Mouse (Mus musculus): ENCODE measurements around the gene Dcun1d5.
A peak's percentile ranks its signal among the peaks of the same experiment; 100 is the strongest.
"Not testable (repeated sequence)": the region's sequence is repeated elsewhere in the genome, so short reads cannot be mapped to it uniquely, and the experiment has no call there.

Gene Dcun1d5

GRCm38 (mm10) chr9:7184172-7184896 lies at the start of gene Dcun1d5, which contains the start of gene Dync2h1:
TSS of gene Dcun1d5 (plus strand) at chr9:7184520.
TSS of gene Dync2h1 (minus strand) at chr9:7184446.
- peak; percentile 97 for DNase-seq (ENCODE audit: low read depth)

GRCm38 (mm10) chr9:7154391-7154790 lies 29.9 kb upstream of the Dcun1d5 start:
- no peak for DNase-seq (ENCODE audit: low read depth)

GRCm38 (mm10) chr9:7158605-7159004 lies 25.7 kb upstream of the Dcun1d5 start:
- no peak for DNase-seq (ENCODE audit: low read depth)

GRCm38 (mm10) chr9:7159718-7160117 lies 24.6 kb upstream of the Dcun1d5 start:
- DNase-seq (ENCODE audit: low read depth) = no peak

- DNase-seq (ENCODE audit: low read depth) = no peak
These were observed 23.6 kb upstream of the Dcun1d5 start for GRCm38 (mm10) chr9:7160688-7161087.

GRCm38 (mm10) chr9:7167339-7167998 lies 16.9 kb upstream of the Dcun1d5 start:
- DNase-seq (ENCODE audit: low read depth) = no peak

- DNase-seq (ENCODE audit: low read depth) = no peak
These were observed 10.6 kb upstream of the Dcun1d5 start for GRCm38 (mm10) chr9:7173756-7174155.

GRCm38 (mm10) chr9:7176618-7177610 lies 7.4 kb upstream of the Dcun1d5 start:
- peak; percentile 93 for DNase-seq (ENCODE audit: low read depth)

GRCm38 (mm10) chr9:7184897-7185291 lies 574 bp downstream of the Dcun1d5 start:
- no peak for DNase-seq (ENCODE audit: low read depth)

- not testable (repeated sequence) for DNase-seq (ENCODE audit: low read depth)
These were observed 6.4 kb downstream of the Dcun1d5 start for GRCm38 (mm10) chr9:7190694-7191093.

GRCm38 (mm10) chr9:7216240-7216639 lies 31.9 kb downstream of the Dcun1d5 start:
- peak; percentile 73 for DNase-seq (ENCODE audit: low read depth)

- DNase-seq (ENCODE audit: low read depth) = no peak
These were observed 36.7 kb downstream of the Dcun1d5 start for GRCm38 (mm10) chr9:7221024-7221423.

GRCm38 (mm10) chr9:7221460-7221859 lies 37.1 kb downstream of the Dcun1d5 start:
- peak; percentile 77 for DNase-seq (ENCODE audit: low read depth)

- DNase-seq (ENCODE audit: low read depth) = no peak
These were observed 54.3 kb downstream of the Dcun1d5 start for GRCm38 (mm10) chr9:7238619-7239018.

GRCm38 (mm10) chr9:7239967-7240366 lies 55.6 kb downstream of the Dcun1d5 start:
- peak; percentile 59 for DNase-seq (ENCODE audit: low read depth)

- DNase-seq (ENCODE audit: low read depth) = no peak
These were observed 68.7 kb downstream of the Dcun1d5 start for GRCm38 (mm10) chr9:7252797-7253654.

All from induced T-regulatory cell, adult 2 months (primary cell).